Mouse (Mus musculus) forebrain, embryonic 12.5 days (tissue): ENCODE data around the gene 9530077C05Rik. TPM values are rescaled to one million over a fixed set of nuclear protein-coding genes. Genes with fewer than 3 reads are reported as not detected.

Experiments used
- ATAC-seq: fragments of 200-750 bp; cut with Nextera tagmentation; 2 replicates; pipeline ENCODE4 v1.8.0; 2017; ENCODE audit warnings: moderate TSS enrichment; ENCODE audit not compliant: low FRiP score
- H3K27ac ChIP-seq: fragments of 300-500 bp; sonication (generic); 2 replicates; pipeline ENCODE4 v1.5.1; 2016; ENCODE audit warnings: mild to moderate bottlenecking
- H3K27me3 ChIP-seq: fragments of 300-500 bp; sonication (generic); 2 replicates; pipeline ENCODE4 v1.6.1; 2016; ENCODE audit warnings: mild to moderate bottlenecking
- H3K36me3 ChIP-seq: fragments of 300-500 bp; sonication (generic); replicated peaks from 2 replicates; pipeline ENCODE4 v1.6.1; 2016; ENCODE audit warnings: mild to moderate bottlenecking
- H3K4me1 ChIP-seq: fragments of 300-500 bp; sonication (generic); 2 replicates; pipeline ENCODE4 v1.6.1; 2016
- H3K4me2 ChIP-seq: fragments of 300-500 bp; sonication (generic); 2 replicates; pipeline ENCODE4 v1.6.1; 2016; ENCODE audit warnings: mild to moderate bottlenecking, moderate library complexity
- H3K4me3 ChIP-seq: fragments of 300-500 bp; sonication (generic); replicated peaks from 2 replicates; pipeline ENCODE4 v1.5.1; 2016; ENCODE audit warnings: mild to moderate bottlenecking
- H3K9ac ChIP-seq: fragments of 300-500 bp; sonication (generic); 2 replicates; pipeline ENCODE4 v1.6.1; 2016; ENCODE audit warnings: mild to moderate bottlenecking
- H3K9me3 ChIP-seq: fragments of 300-500 bp; sonication (generic); 2 replicates; pipeline ENCODE4 v1.6.1; 2016
- WGBS: fragments of 180-500 bp; shearing (Covaris S2); methylation state at CpG from one replicate; pipeline ENCODE4 v1.1.7; 2016; 5-methylcytosine and 5-hydroxymethylcytosine counted together
- polyA plus RNA-seq: library from polyadenylated mRNA; unstranded; fragments of >200 nt; fragmentation: Nextera tagmentation; extraction: Ambion mirVana; gene quantifications from 2 replicates; pipeline ENCODE4 v1.2.1, GENCODE M21; 2016

Gene 9530077C05Rik
- polyA plus RNA-seq, 1 experiment from 2014 or later = 10.2 TPM

DNA sequence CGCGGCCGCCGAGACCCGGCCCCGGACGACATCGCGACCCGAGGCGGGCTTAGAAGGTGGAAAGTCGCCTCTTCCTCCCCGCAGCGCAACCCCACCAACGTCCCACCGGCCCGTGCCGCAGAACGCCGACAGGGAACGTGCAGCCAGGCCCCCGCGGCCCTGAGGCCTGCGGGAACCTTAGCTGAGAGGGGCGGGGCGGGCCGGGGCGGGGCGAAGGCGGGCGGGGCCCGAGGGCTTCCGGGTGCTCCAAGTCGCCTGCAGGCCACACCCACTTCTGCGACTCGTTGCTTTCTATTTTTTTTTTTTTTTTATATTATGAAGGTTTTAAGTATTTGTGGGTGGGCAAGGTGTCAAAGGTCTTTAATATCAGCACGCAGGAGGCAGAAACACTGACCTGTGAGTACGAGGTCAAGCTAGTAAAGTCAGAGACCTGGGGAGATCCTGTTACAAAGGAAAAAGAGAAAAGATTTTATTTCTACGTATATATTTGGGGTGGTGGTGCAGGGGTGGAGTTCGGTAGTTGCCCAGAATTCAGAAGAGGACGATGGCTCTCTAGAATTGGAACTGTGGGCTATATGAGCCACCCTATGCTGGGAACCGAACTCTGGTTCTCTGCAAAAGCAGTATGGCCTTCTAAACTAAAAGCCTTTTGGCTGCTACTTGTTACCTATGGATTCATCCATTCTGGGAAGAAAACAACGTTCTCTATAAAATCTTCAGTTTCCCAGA lies 57.0 kb downstream of the 9530077C05Rik start:
- peak; percentile 93 for ATAC-seq
- Histone ChIP-seq H3K9ac (peak overlapping the region; percentile 84), H3K27me3 (no peaks in the 10 kb centered on the region), H3K27ac (peak overlapping the region; percentile 88), H3K9me3 (no peaks in the 10 kb centered on the region), H3K4me3 (peak overlapping the region; percentile 85), H3K4me1 (peaks cover 6% of the 10 kb centered on the region), H3K4me2 (peak overlapping the region; percentile 80), H3K36me3 (peaks cover 10% of the 10 kb centered on the region)
- WGBS = 4% methylated on average over 42 of the region's 43 CpGs

- Histone ChIP-seq H3K4me3 (no peak overlapping the region), H3K4me2 (no peak overlapping the region), H3K9ac (no peak overlapping the region), H3K36me3 (peaks cover 10% of the 10 kb centered on the region), H3K27me3 (no peaks in the 10 kb centered on the region), H3K9me3 (no peaks in the 10 kb centered on the region), H3K27ac (no peak overlapping the region), H3K4me1 (peaks cover 6% of the 10 kb centered on the region)
- ATAC-seq = no peak
- 81% methylated on average over 8 of the region's 8 CpGs for WGBS
Observed at GRCm38 (mm10) chr9:22468899-22469259, 57.6 kb downstream of the 9530077C05Rik start.

GRCm38 (mm10) chr9:22469643-22470042 lies 58.3 kb downstream of the 9530077C05Rik start, which contains the start of gene Rp9:
Rp9 (minus strand) TSS chr9:22469743.
- H3K27me3 ChIP-seq = no peaks in the 10 kb centered on the region
- no peak for ATAC-seq
- 90% methylated on average over 3 of the region's 3 CpGs for WGBS
- H3K27ac ChIP-seq = 0 out of 2 replicates have a peak within 1 kb of the TSS, but pooled peaks have one; percentile 88
- H3K9ac ChIP-seq = peak within 1 kb of the TSS; percentile 84
- peak within 1 kb of the TSS; percentile 80 for H3K4me2 ChIP-seq
- H3K4me3 ChIP-seq = peak within 1 kb of the TSS; percentile 85
- H3K4me1 ChIP-seq = peaks cover 6% of the 10 kb centered on the region
- H3K36me3 ChIP-seq = peaks cover 8% of the 10 kb centered on the region
- H3K9me3 ChIP-seq = no peaks in the 10 kb centered on the region

DNA sequence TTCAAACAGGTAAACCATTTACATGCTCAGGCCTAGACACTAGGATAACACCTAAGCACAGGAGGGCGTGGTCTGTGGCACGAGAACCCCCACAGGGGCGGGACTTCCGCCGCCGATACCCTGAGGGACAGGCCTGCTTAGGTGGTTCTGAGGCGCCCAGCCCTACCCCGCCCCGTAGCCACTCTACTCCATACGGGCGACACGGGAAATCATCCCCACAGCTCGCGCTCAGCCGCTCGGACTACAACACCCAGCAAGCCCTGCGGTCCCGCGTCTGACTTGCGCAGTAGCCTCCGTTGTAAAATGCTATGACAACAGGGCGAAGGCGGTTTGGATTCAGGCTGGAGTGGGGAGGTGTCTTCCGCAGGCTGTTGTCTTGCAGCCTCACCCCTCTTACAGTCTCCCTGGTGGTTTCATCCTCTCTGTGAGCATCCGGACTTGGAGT lies 64.1 kb downstream of the 9530077C05Rik start, which contains the start of gene Bbs9:
Gene Bbs9 (plus strand): TSS at position 292 of the 445 bp plus-strand sequence.
- under 1% methylated on average over 25 of the region's 25 CpGs for WGBS

GRCm38 (mm10) chr9:22476265-22476664 lies 65.0 kb downstream of the 9530077C05Rik start:
- Histone ChIP-seq H3K9me3 (no peaks in the 10 kb centered on the region), H3K36me3 (no peaks in the 10 kb centered on the region), H3K27me3 (no peaks in the 10 kb centered on the region), H3K4me2 (peak overlapping the region; percentile 81), H3K27ac (no peak overlapping the region), H3K4me1 (0 out of 2 replicates have a peak, but pooled peaks cover 4% of the 10 kb centered on the region), H3K4me3 (peak overlapping the region; percentile 63), H3K9ac (peak overlapping the region; percentile 66)
- WGBS = 5% methylated on average over 10 of the region's 10 CpGs
- ATAC-seq = 0 out of 2 replicates have a peak, but pooled peaks have one; percentile 2

More for the DNA sequence above, 64.1 kb downstream of the 9530077C05Rik start, which contains the start of gene Bbs9:
- Histone ChIP-seq H3K4me1 (0 out of 2 replicates have a peak, but pooled peaks cover 4% of the 10 kb centered on the region), H3K9me3 (no peaks in the 10 kb centered on the region), H3K9ac (peak within 1 kb of the TSS; percentile 66), H3K27me3 (no peaks in the 10 kb centered on the region), H3K4me2 (peak within 1 kb of the TSS; percentile 81), H3K27ac (peak within 1 kb of the TSS; percentile 63), H3K4me3 (peak within 1 kb of the TSS; percentile 63), H3K36me3 (no peaks in the 10 kb centered on the region)
- ATAC-seq = peak; percentile 99

DNA sequence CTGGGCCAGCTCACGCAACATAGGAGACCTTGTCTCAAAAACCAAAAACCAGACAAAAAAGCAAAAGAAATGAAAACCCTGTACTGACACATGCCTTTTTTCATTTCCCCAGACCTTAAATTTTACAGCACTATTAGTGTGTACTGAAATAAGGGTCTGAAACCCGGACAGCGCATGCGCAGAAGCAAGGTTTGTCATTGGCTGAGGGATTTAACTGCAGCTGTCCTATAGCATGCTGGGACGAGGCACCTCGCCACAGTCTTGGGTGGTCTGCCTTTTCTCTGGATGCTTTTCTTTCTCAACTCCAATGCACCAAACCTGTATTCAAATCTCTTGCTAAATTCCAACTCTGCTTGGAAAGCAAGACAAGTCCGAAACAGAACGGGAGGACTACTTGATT lies 67.6 kb downstream of the 9530077C05Rik start:
- H3K9ac ChIP-seq = no peak overlapping the region
- ATAC-seq = no peak
- WGBS = 95% methylated on average over 8 of the region's 8 CpGs
- no peaks in the 10 kb centered on the region for H3K27me3 ChIP-seq
- 0 out of 2 replicates have a peak, but pooled peaks cover 4% of the 10 kb centered on the region for H3K4me1 ChIP-seq
- no peaks in the 10 kb centered on the region for H3K36me3 ChIP-seq
- H3K4me2 ChIP-seq = no peak overlapping the region
- H3K27ac ChIP-seq = no peak overlapping the region
- no peaks in the 10 kb centered on the region for H3K9me3 ChIP-seq
- H3K4me3 ChIP-seq = no peak overlapping the region

- no peak overlapping the region for H3K4me2 ChIP-seq
- no peak overlapping the region for H3K4me3 ChIP-seq
- no peak overlapping the region for H3K27ac ChIP-seq
- WGBS = 94% methylated on average over 8 of the region's 8 CpGs
- H3K9me3 ChIP-seq = no peaks in the 10 kb centered on the region
- no peak for ATAC-seq
- no peaks in the 10 kb centered on the region for H3K4me1 ChIP-seq
- H3K27me3 ChIP-seq = no peaks in the 10 kb centered on the region
- no peak overlapping the region for H3K9ac ChIP-seq
- H3K36me3 ChIP-seq = no peaks in the 10 kb centered on the region
Observed at GRCm38 (mm10) chr9:22483866-22484561, 72.7 kb downstream of the 9530077C05Rik start.

- no peaks in the 10 kb centered on the region for H3K9me3 ChIP-seq
- H3K4me1 ChIP-seq = no peaks in the 10 kb centered on the region
- H3K27ac ChIP-seq = no peak overlapping the region
- WGBS = 95% methylated on average over 12 of the region's 12 CpGs
- no peak for ATAC-seq
- no peaks in the 10 kb centered on the region for H3K27me3 ChIP-seq
- no peak overlapping the region for H3K4me3 ChIP-seq
- H3K9ac ChIP-seq = no peak overlapping the region
- H3K4me2 ChIP-seq = no peak overlapping the region
- no peaks in the 10 kb centered on the region for H3K36me3 ChIP-seq
Observed at GRCm38 (mm10) chr9:22484562-22485308, 73.4 kb downstream of the 9530077C05Rik start.

- Histone ChIP-seq H3K9ac (no peak overlapping the region), H3K27ac (no peak overlapping the region), H3K4me3 (no peak overlapping the region), H3K4me2 (no peak overlapping the region), H3K36me3 (no peaks in the 10 kb centered on the region), H3K27me3 (no peaks in the 10 kb centered on the region), H3K4me1 (no peaks in the 10 kb centered on the region), H3K9me3 (no peaks in the 10 kb centered on the region)
- WGBS = 90% methylated on average over 7 of the region's 7 CpGs
- ATAC-seq = no peak
Observed at GRCm38 (mm10) chr9:22486211-22486610, 74.9 kb downstream of the 9530077C05Rik start.

GRCm38 (mm10) chr9:22488963-22489362 lies 77.7 kb downstream of the 9530077C05Rik start:
- no peak overlapping the region for H3K9ac ChIP-seq
- no peak overlapping the region for H3K4me2 ChIP-seq
- no peaks in the 10 kb centered on the region for H3K27me3 ChIP-seq
- H3K27ac ChIP-seq = no peak overlapping the region
- ATAC-seq = no peak
- no peaks in the 10 kb centered on the region for H3K36me3 ChIP-seq
- H3K9me3 ChIP-seq = no peaks in the 10 kb centered on the region
- H3K4me1 ChIP-seq = no peaks in the 10 kb centered on the region
- WGBS = 54% methylated on average over 9 of the region's 9 CpGs
- H3K4me3 ChIP-seq = no peak overlapping the region
